Mouse (Mus musculus): ENCODE measurements around the gene Rpl13. TPM values are rescaled to one million over a fixed set of nuclear protein-coding genes. Genes with fewer than 3 reads are reported as not detected.

Rpl13 gene
- polyA plus RNA-seq (2017; shearing (Covaris generic)): 960 TPM

DNA sequence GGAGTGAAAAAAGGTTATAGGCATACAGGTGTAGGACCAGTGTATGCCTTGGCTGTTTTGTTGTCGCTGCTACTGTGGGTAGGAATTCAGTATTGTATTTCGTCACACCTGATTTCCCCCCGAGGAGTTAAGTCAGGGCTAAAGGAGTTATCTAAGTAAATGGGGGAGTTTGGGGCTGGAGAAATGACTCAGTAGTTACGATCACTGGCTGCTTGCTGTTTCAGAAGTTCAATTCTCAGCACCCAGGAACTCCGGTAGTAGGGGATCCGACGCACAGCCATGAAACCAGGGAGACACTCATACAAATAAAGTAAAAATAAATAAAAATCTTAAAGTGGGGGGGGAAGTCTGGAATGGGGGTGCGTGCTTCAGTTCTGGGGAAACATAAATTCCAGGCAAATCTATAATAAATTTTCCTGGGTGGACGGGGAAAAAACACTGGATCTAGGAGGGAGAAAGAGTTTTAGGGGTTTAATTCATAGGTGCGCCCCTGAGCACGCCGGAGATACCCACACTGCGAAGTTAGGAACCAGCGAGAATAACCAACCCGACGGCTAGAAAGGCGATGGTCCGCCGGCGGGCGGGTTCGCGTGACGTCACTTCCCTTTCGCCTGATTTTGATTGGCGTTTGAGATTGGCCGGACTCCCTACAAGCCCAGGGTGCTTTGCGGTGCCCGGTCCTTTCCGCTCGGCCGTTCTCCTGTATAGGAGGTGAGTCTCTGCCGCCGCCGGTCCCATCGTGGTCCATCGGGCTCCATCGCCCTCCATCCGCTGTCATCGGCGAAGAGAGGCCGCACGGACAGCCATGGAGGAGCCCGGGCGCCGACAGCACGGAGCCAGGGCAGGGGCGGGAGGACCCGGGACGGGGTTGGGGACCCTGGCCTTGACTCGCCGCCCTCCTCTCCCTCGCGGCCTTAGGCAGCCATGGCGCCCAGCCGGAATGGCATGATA is at the start of gene Rpl13:
TSS of gene Rpl13 (plus strand) at position 616 of the 951 bp plus-strand sequence.

GRCm38 (mm10) chr8:123062721-123063120 is 39.4 kb upstream of the Rpl13 start, which contains the start of gene Spg7:
TSS of gene Spg7 (plus strand) at chr8:123062942.

GRCm38 (mm10) chr8:123117127-123117731 is 15.1 kb downstream of the Rpl13 start, which contains the start of gene Cpne7:
TSS of gene Cpne7 (plus strand) at chr8:123117374.

Other genes starting within 250 kb of the Rpl13 start
- 54.3 TPM for gene Ankrd11, start 60.1 kb upstream of the Rpl13 start, polyA plus RNA-seq (2017; shearing (Covaris generic))
- gene Spg7, start 39.4 kb upstream of the Rpl13 start, polyA plus RNA-seq (2017; shearing (Covaris generic)): 11.0 TPM
- gene Cpne7, start 15.0 kb downstream of the Rpl13 start, polyA plus RNA-seq (2017; shearing (Covaris generic)): 1.5 TPM
- gene Sult5a1, start 56.0 kb downstream of the Rpl13 start, polyA plus RNA-seq (2017; shearing (Covaris generic)): not detected
- gene Dpep1, start 83.9 kb downstream of the Rpl13 start, polyA plus RNA-seq (2017; shearing (Covaris generic)): not detected
- gene Chmp1a, start 110.4 kb downstream of the Rpl13 start, polyA plus RNA-seq (2017; shearing (Covaris generic)): 264 TPM
- gene Spata33, start 110.5 kb downstream of the Rpl13 start, polyA plus RNA-seq (2017; shearing (Covaris generic)): not detected
- gene Cdk10, start 122.5 kb downstream of the Rpl13 start, polyA plus RNA-seq (2017; shearing (Covaris generic)): 26.3 TPM
- 6.6 TPM for gene Spata2l, start 133.9 kb downstream of the Rpl13 start, polyA plus RNA-seq (2017; shearing (Covaris generic))
- 13.7 TPM for gene Zfp276, start 151.8 kb downstream of the Rpl13 start, polyA plus RNA-seq (2017; shearing (Covaris generic))
- 16.4 TPM for gene Vps9d1, start 152.0 kb downstream of the Rpl13 start, polyA plus RNA-seq (2017; shearing (Covaris generic))
- 7.4 TPM for gene Fanca, start 216.2 kb downstream of the Rpl13 start, polyA plus RNA-seq (2017; shearing (Covaris generic))
- gene Spire2, start 230.4 kb downstream of the Rpl13 start, polyA plus RNA-seq (2017; shearing (Covaris generic)): not detected